Mouse (Mus musculus): ENCODE data around the gene Rabggta. TPM values are rescaled to one million over a fixed set of nuclear protein-coding genes. Genes with fewer than 3 reads are reported as not detected.

The Rabggta gene
- polyA plus RNA-seq, 1 experiment from 2014 or later = 27.4 TPM

DNA sequence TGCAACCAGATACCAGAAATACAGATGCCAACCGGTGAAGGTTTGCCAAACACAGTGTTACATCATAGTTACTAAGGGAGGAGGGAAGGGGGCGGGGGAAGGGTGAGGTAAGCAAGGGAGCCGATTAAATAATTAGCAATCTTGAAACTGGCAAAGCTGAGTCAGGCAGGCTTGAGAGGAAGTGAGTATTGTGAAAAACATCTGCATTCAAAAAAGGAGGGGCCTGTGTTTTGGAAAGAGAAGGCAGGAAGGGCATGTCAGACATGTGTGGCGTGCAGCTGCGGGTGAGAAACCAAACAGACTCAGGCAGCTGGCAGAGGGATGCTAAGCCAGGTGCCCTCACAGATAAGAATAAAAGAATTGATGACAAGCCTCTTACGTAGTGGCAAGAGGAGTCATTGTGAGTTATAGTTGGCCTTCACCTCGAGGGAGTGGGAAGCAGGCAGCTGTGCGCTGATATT lies 2.4 kb upstream of the Rabggta start:
- Histone ChIP-seq H3K4me1 (replicated peaks; ENCODE audit: control insufficient read depth, insufficient read depth, low read length) (no peaks in the 10 kb centered on the region), H3K4me2 (replicated peaks; ENCODE audit: low read depth, low read length) (no peak overlapping the region), H3K9me3 (ENCODE audit: control insufficient read depth, low read length) (no peaks in the 10 kb centered on the region), H3K9ac (ENCODE audit: low read depth, low read length) (no peak overlapping the region), H3K36me3 (ENCODE audit: control insufficient read depth, insufficient read depth, low read length) (0 out of 2 replicates have a peak, but pooled peaks cover 2% of the 10 kb centered on the region), H3K27ac (ENCODE audit: low read depth, low read length) (no peak overlapping the region), H3K27me3 (ENCODE audit: control insufficient read depth, insufficient read depth, low read length) (no peaks in the 10 kb centered on the region), H3K4me3 (ENCODE audit: low read depth, low read length) (no peak overlapping the region)
- no peak for DNase-seq (ENCODE audit: low spot score)
- no peak for ATAC-seq (ENCODE audit: low FRiP score)
- WGBS = 69% methylated on average over 8 of the region's 8 CpGs

- WGBS = 91% methylated on average over 7 of the region's 7 CpGs
- H3K9ac ChIP-seq (ENCODE audit: low read depth, low read length) = no peak overlapping the region
- H3K4me1 ChIP-seq (replicated peaks; ENCODE audit: control insufficient read depth, insufficient read depth, low read length) = no peaks in the 10 kb centered on the region
- no peak overlapping the region for H3K4me3 ChIP-seq (ENCODE audit: low read depth, low read length)
- ATAC-seq (ENCODE audit: low FRiP score) = no peak
- no peaks in the 10 kb centered on the region for H3K9me3 ChIP-seq (ENCODE audit: control insufficient read depth, low read length)
- DNase-seq (ENCODE audit: low spot score) = no peak
- 0 out of 2 replicates have a peak, but pooled peaks cover 2% of the 10 kb centered on the region for H3K36me3 ChIP-seq (ENCODE audit: control insufficient read depth, insufficient read depth, low read length)
- no peaks in the 10 kb centered on the region for H3K27me3 ChIP-seq (ENCODE audit: control insufficient read depth, insufficient read depth, low read length)
- no peak overlapping the region for H3K27ac ChIP-seq (ENCODE audit: low read depth, low read length)
- no peak overlapping the region for H3K4me2 ChIP-seq (replicated peaks; ENCODE audit: low read depth, low read length)
Observed at GRCm38 (mm10) chr14:55723433-55723832, 1.4 kb upstream of the Rabggta start.

DNA sequence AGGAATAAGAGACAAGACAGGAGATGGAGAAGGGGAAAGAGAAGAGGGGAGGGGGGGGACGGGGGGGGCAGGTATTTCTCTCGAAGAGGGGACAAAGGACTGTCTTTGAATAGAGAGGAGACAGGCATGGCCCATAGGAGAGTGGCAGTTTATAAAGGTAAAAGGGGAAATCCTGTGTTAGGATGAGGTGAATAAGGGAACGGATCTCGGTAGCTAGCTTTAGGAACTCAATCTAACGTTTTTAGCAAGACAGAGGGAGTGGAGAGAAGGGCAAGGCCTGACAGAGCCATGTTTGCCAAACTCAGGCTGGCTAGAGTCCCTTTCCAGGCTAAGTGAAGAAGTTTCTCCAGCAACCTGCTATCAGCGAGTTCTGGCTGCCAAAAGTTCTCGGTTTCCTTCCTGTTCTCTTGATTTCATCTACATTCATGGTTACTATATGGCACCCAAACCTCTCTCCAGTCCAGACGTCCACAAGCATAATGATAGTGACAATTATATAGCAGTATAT lies 429 bp upstream of the Rabggta start:
- H3K4me2 ChIP-seq (replicated peaks; ENCODE audit: low read depth, low read length) = no peak overlapping the region
- H3K4me1 ChIP-seq (replicated peaks; ENCODE audit: control insufficient read depth, insufficient read depth, low read length) = no peaks in the 10 kb centered on the region
- H3K9ac ChIP-seq (ENCODE audit: low read depth, low read length) = no peak overlapping the region
- 52% methylated on average over 8 of the region's 8 CpGs for WGBS
- H3K9me3 ChIP-seq (ENCODE audit: control insufficient read depth, low read length) = no peaks in the 10 kb centered on the region
- H3K36me3 ChIP-seq (ENCODE audit: control insufficient read depth, insufficient read depth, low read length) = 0 out of 2 replicates have a peak, but pooled peaks cover 2% of the 10 kb centered on the region
- H3K27ac ChIP-seq (ENCODE audit: low read depth, low read length) = no peak overlapping the region
- DNase-seq (ENCODE audit: low spot score) (no peak), ATAC-seq (ENCODE audit: low FRiP score) (peak; percentile 36)
- H3K27me3 ChIP-seq (ENCODE audit: control insufficient read depth, insufficient read depth, low read length) = no peaks in the 10 kb centered on the region
- H3K4me3 ChIP-seq (ENCODE audit: low read depth, low read length) = no peak overlapping the region

- Histone ChIP-seq H3K9me3 (ENCODE audit: control insufficient read depth, low read length) (no peaks in the 10 kb centered on the region), H3K27ac (ENCODE audit: low read depth, low read length) (no peak overlapping the region), H3K4me1 (replicated peaks; ENCODE audit: control insufficient read depth, insufficient read depth, low read length) (no peaks in the 10 kb centered on the region), H3K27me3 (ENCODE audit: control insufficient read depth, insufficient read depth, low read length) (no peaks in the 10 kb centered on the region), H3K36me3 (ENCODE audit: control insufficient read depth, insufficient read depth, low read length) (0 out of 2 replicates have a peak, but pooled peaks cover 2% of the 10 kb centered on the region), H3K4me2 (replicated peaks; ENCODE audit: low read depth, low read length) (peak overlapping the region; percentile 68; the same call in 1 of the 2 replicates), H3K4me3 (ENCODE audit: low read depth, low read length) (peak overlapping the region; percentile 64; the same call in 1 of the 2 replicates), H3K9ac (ENCODE audit: low read depth, low read length) (no peak overlapping the region)
- no peak for DNase-seq (ENCODE audit: low spot score)
- WGBS = 71% methylated on average over 6 of the region's 6 CpGs
- no peak for ATAC-seq (ENCODE audit: low FRiP score)
Observed at GRCm38 (mm10) chr14:55721076-55721475, 987 bp downstream of the Rabggta start.

- no peaks in the 10 kb centered on the region for H3K4me1 ChIP-seq (replicated peaks; ENCODE audit: control insufficient read depth, insufficient read depth, low read length)
- DNase-seq (ENCODE audit: low spot score) = no peak
- 94% methylated on average over 12 of the region's 12 CpGs for WGBS
- no peak for ATAC-seq (ENCODE audit: low FRiP score)
- no peak overlapping the region for H3K27ac ChIP-seq (ENCODE audit: low read depth, low read length)
- no peaks in the 10 kb centered on the region for H3K27me3 ChIP-seq (ENCODE audit: control insufficient read depth, insufficient read depth, low read length)
- H3K4me2 ChIP-seq (replicated peaks; ENCODE audit: low read depth, low read length) = no peak overlapping the region
- H3K9me3 ChIP-seq (ENCODE audit: control insufficient read depth, low read length) = no peaks in the 10 kb centered on the region
- H3K36me3 ChIP-seq (ENCODE audit: control insufficient read depth, insufficient read depth, low read length) = 0 out of 2 replicates have a peak, but pooled peaks cover 2% of the 10 kb centered on the region
- H3K4me3 ChIP-seq (ENCODE audit: low read depth, low read length) = no peak overlapping the region
- H3K9ac ChIP-seq (ENCODE audit: low read depth, low read length) = no peak overlapping the region
Observed at GRCm38 (mm10) chr14:55720666-55721065, 1.4 kb downstream of the Rabggta start.

DNA sequence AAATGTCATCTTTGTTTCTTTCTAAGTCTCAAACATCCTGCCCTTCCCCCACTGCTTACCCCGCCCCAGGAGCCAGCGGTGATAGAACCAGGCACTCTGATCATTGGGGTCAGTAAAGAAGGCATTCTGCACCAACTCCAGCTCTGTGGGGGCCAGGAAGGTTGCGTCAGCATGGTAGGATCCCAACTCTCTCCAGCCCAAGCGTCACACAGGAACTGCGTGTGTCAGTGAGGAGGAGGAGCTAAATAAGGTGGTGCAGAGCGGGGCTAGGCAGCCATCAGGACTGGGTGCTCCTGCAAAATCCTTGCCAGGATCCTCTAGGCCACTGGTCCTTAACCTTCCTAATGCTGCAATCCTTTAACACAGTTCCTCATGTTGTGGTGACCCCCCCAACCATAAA lies 2.3 kb downstream of the Rabggta start:
- 93% methylated on average over 6 of the region's 6 CpGs for WGBS
- no peaks in the 10 kb centered on the region for H3K4me1 ChIP-seq (replicated peaks; ENCODE audit: control insufficient read depth, insufficient read depth, low read length)
- no peak overlapping the region for H3K4me2 ChIP-seq (replicated peaks; ENCODE audit: low read depth, low read length)
- DNase-seq (ENCODE audit: low spot score) (no peak), ATAC-seq (ENCODE audit: low FRiP score) (no peak)
- H3K27ac ChIP-seq (ENCODE audit: low read depth, low read length) = no peak overlapping the region
- H3K36me3 ChIP-seq (ENCODE audit: control insufficient read depth, insufficient read depth, low read length) = 0 out of 2 replicates have a peak, but pooled peaks cover 2% of the 10 kb centered on the region
- H3K9ac ChIP-seq (ENCODE audit: low read depth, low read length) = no peak overlapping the region
- no peak overlapping the region for H3K4me3 ChIP-seq (ENCODE audit: low read depth, low read length)
- no peaks in the 10 kb centered on the region for H3K9me3 ChIP-seq (ENCODE audit: control insufficient read depth, low read length)
- no peaks in the 10 kb centered on the region for H3K27me3 ChIP-seq (ENCODE audit: control insufficient read depth, insufficient read depth, low read length)

DNA sequence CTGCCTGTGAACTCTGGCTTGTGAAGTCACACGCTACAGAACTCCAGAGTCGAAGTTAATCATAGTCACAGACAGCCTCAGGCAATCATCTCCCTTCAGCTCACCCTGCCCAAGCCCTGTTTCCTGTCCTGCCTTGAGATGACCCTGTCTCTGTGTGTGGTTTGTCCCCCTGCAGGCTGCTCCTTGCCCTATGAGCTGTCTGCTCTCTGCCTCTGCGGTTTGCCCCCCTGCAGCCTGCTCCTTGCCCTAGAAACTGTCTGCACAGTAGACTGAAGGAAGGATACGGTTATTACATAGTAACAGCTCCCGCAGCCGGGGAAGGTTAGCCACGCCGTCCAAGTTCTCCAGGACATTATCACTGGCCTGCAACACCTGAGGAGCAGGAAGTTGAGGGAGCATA lies 5.2 kb downstream of the Rabggta start:
- Histone ChIP-seq H3K36me3 (ENCODE audit: control insufficient read depth, insufficient read depth, low read length) (0 out of 2 replicates have a peak, but pooled peaks cover 2% of the 10 kb centered on the region), H3K4me3 (ENCODE audit: low read depth, low read length) (no peak overlapping the region), H3K9ac (ENCODE audit: low read depth, low read length) (no peak overlapping the region), H3K4me2 (replicated peaks; ENCODE audit: low read depth, low read length) (no peak overlapping the region), H3K27ac (ENCODE audit: low read depth, low read length) (no peak overlapping the region), H3K4me1 (replicated peaks; ENCODE audit: control insufficient read depth, insufficient read depth, low read length) (no peaks in the 10 kb centered on the region), H3K9me3 (ENCODE audit: control insufficient read depth, low read length) (no peaks in the 10 kb centered on the region), H3K27me3 (ENCODE audit: control insufficient read depth, insufficient read depth, low read length) (peaks cover 6% of the 10 kb centered on the region)
- ATAC-seq (ENCODE audit: low FRiP score) (no peak), DNase-seq (ENCODE audit: low spot score) (no peak)
- 74% methylated on average over 8 of the region's 8 CpGs for WGBS

- ATAC-seq (ENCODE audit: low FRiP score) (no peak), DNase-seq (ENCODE audit: low spot score) (no peak)
- 91% methylated on average over 6 of the region's 6 CpGs for WGBS
- Histone ChIP-seq H3K4me1 (replicated peaks; ENCODE audit: control insufficient read depth, insufficient read depth, low read length) (no peaks in the 10 kb centered on the region), H3K36me3 (ENCODE audit: control insufficient read depth, insufficient read depth, low read length) (0 out of 2 replicates have a peak, but pooled peaks cover 2% of the 10 kb centered on the region), H3K4me2 (replicated peaks; ENCODE audit: low read depth, low read length) (no peak overlapping the region), H3K4me3 (ENCODE audit: low read depth, low read length) (no peak overlapping the region), H3K27ac (ENCODE audit: low read depth, low read length) (no peak overlapping the region), H3K9ac (ENCODE audit: low read depth, low read length) (no peak overlapping the region), H3K9me3 (ENCODE audit: control insufficient read depth, low read length) (no peaks in the 10 kb centered on the region), H3K27me3 (ENCODE audit: control insufficient read depth, insufficient read depth, low read length) (peaks cover 6% of the 10 kb centered on the region)
Observed at GRCm38 (mm10) chr14:55716271-55716670, 5.8 kb downstream of the Rabggta start.

DNA sequence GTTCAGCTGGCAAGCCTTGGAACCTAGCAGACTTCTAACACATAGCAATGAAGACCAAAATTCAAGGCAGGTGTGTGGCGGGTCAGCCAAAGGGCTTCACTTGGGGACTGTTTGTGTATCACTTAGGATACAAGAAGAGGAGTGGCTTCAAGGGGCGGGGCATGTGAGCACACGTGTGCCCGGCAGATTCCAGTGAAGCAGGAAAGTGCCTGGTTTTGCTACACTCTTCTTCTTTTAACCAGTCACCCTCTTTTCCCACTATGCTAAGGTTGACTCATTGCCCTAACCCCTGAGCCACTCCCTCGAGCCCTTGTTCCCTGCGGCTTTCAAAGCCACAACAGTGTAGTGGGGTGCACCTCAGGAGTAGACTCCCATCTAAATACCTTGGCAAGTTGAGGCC lies 7.2 kb downstream of the Rabggta start:
- Histone ChIP-seq H3K4me2 (replicated peaks; ENCODE audit: low read depth, low read length) (no peak overlapping the region), H3K36me3 (ENCODE audit: control insufficient read depth, insufficient read depth, low read length) (0 out of 2 replicates have a peak, but pooled peaks cover 2% of the 10 kb centered on the region), H3K4me1 (replicated peaks; ENCODE audit: control insufficient read depth, insufficient read depth, low read length) (no peaks in the 10 kb centered on the region), H3K4me3 (ENCODE audit: low read depth, low read length) (no peak overlapping the region), H3K9me3 (ENCODE audit: control insufficient read depth, low read length) (no peaks in the 10 kb centered on the region), H3K27me3 (ENCODE audit: control insufficient read depth, insufficient read depth, low read length) (peaks cover 8% of the 10 kb centered on the region), H3K27ac (ENCODE audit: low read depth, low read length) (no peak overlapping the region), H3K9ac (ENCODE audit: low read depth, low read length) (no peak overlapping the region)
- no peak for ATAC-seq (ENCODE audit: low FRiP score)
- 45% methylated on average over 6 of the region's 6 CpGs for WGBS
- no peak for DNase-seq (ENCODE audit: low spot score)
